Mouse (Mus musculus): ENCODE measurements around the gene Npw.
A peak's percentile ranks its signal among the peaks of the same experiment; 100 is the strongest.

Gene Npw

GRCm38 (mm10) chr17:24641944-24642343 is 16.3 kb downstream of the Npw start:
- DNase-seq (ENCODE audit: low read depth, low spot score): no peak

GRCm38 (mm10) chr17:24640581-24640980 is 17.7 kb downstream of the Npw start:
- no peak for DNase-seq (ENCODE audit: low read depth, low spot score)

- no peak for DNase-seq (ENCODE audit: low read depth, low spot score)
These were observed 18.1 kb downstream of the Npw start for GRCm38 (mm10) chr17:24640119-24640518.

GRCm38 (mm10) chr17:24639571-24639988 is 18.7 kb downstream of the Npw start:
- DNase-seq (ENCODE audit: low read depth, low spot score): no peak

- DNase-seq (ENCODE audit: low read depth, low spot score): no peak
These were observed 19.4 kb downstream of the Npw start for GRCm38 (mm10) chr17:24638840-24639239.

GRCm38 (mm10) chr17:24638214-24638613 is 20.0 kb downstream of the Npw start:
- DNase-seq (ENCODE audit: low read depth, low spot score): no peak

GRCm38 (mm10) chr17:24636781-24637481 is 21.3 kb downstream of the Npw start:
- DNase-seq (ENCODE audit: low read depth, low spot score): no peak

GRCm38 (mm10) chr17:24635694-24636093 is 22.6 kb downstream of the Npw start:
- DNase-seq (ENCODE audit: low read depth, low spot score): no peak

- DNase-seq (ENCODE audit: low read depth, low spot score): peak; percentile 89
These were observed 23.2 kb downstream of the Npw start for GRCm38 (mm10) chr17:24635024-24635423.

GRCm38 (mm10) chr17:24633831-24634230 is 24.4 kb downstream of the Npw start:
- DNase-seq (ENCODE audit: low read depth, low spot score): no peak

GRCm38 (mm10) chr17:24632813-24633449 is 25.3 kb downstream of the Npw start:
- peak; percentile 59 for DNase-seq (ENCODE audit: low read depth, low spot score)

- DNase-seq (ENCODE audit: low read depth, low spot score): peak; percentile 93
These were observed 26.0 kb downstream of the Npw start, which contains the start of the genes Tsc2 and Nthl1 for GRCm38 (mm10) chr17:24632167-24632812. Gene Tsc2, minus strand, starts transcription at chr17:24632630. Gene Nthl1, plus strand, starts transcription at chr17:24632680.

- DNase-seq (ENCODE audit: low read depth, low spot score): peak; percentile 82
These were observed 28.2 kb downstream of the Npw start for GRCm38 (mm10) chr17:24630072-24630471.

- peak; percentile 80 for DNase-seq (ENCODE audit: low read depth, low spot score)
These were observed 29.6 kb downstream of the Npw start for GRCm38 (mm10) chr17:24628646-24629045.

- no peak for DNase-seq (ENCODE audit: low read depth, low spot score)
These were observed 32.8 kb downstream of the Npw start for GRCm38 (mm10) chr17:24625472-24625871.

GRCm38 (mm10) chr17:24617561-24618194 is 40.6 kb downstream of the Npw start:
- no peak for DNase-seq (ENCODE audit: low read depth, low spot score)

GRCm38 (mm10) chr17:24610711-24611110 is 47.5 kb downstream of the Npw start:
- DNase-seq (ENCODE audit: low read depth, low spot score): no peak

GRCm38 (mm10) chr17:24608874-24609273 is 49.4 kb downstream of the Npw start:
- no peak for DNase-seq (ENCODE audit: low read depth, low spot score)

GRCm38 (mm10) chr17:24608370-24608769 is 49.9 kb downstream of the Npw start:
- DNase-seq (ENCODE audit: low read depth, low spot score): no peak

Measured in brain, adult 2 months (tissue).